Mouse (Mus musculus) intestine, embryonic 14.5 days (tissue): ENCODE data around the gene Tal1. TPM values are rescaled to one million over a fixed set of nuclear protein-coding genes. Genes with fewer than 3 reads are reported as not detected.
A peak's percentile ranks its signal among the peaks of the same experiment; 100 is the strongest.

Source experiments
- ATAC-seq: fragments of 200-750 bp; cut with Nextera tagmentation; replicated peaks from 2 replicates; pipeline ENCODE4 v1.8.0; 2017; ENCODE audit warnings: low read depth, moderate number of reproducible peaks, moderate TSS enrichment, moderate library complexity; ENCODE audit not compliant: low FRiP score, low TSS enrichment
- DNase-seq: peaks from one replicate; pipeline ENCODE4 v3.0.0-alpha.2; 2018; ENCODE audit warnings: low spot score
- H3K27ac ChIP-seq: fragments of 300-500 bp; sonication (generic); 2 replicates; pipeline ENCODE4 v1.5.1; 2014; ENCODE audit warnings: low read depth, mild to moderate bottlenecking, control low read depth
- H3K27me3 ChIP-seq: fragments of 300-500 bp; sonication (generic); replicated peaks from 2 replicates; pipeline ENCODE4 v1.6.1; 2014; ENCODE audit warnings: low read length, control low read depth; ENCODE audit not compliant: control insufficient read depth, insufficient read depth
- H3K36me3 ChIP-seq: fragments of 300-500 bp; sonication (generic); 2 replicates; pipeline ENCODE4 v1.6.1; 2014; ENCODE audit warnings: low read length, control low read depth; ENCODE audit not compliant: control insufficient read depth, insufficient read depth
- H3K4me1 ChIP-seq: fragments of 300-500 bp; sonication (generic); replicated peaks from 2 replicates; pipeline ENCODE4 v1.6.1; 2014; ENCODE audit warnings: low read length, control low read depth, mixed read lengths; ENCODE audit not compliant: control insufficient read depth, insufficient read depth
- H3K4me2 ChIP-seq: fragments of 300-500 bp; sonication (generic); 2 replicates; pipeline ENCODE4 v1.6.1; 2014; ENCODE audit warnings: low read length
- H3K4me3 ChIP-seq: fragments of 300-500 bp; sonication (generic); 2 replicates; pipeline ENCODE4 v1.5.1; 2014; ENCODE audit warnings: low read depth, low read length, control low read depth, mixed read lengths
- H3K9ac ChIP-seq: fragments of 300-500 bp; sonication (generic); 2 replicates; pipeline ENCODE4 v1.6.1; 2014; ENCODE audit warnings: mild to moderate bottlenecking, low read length
- H3K9me3 ChIP-seq: fragments of 300-500 bp; sonication (generic); 2 replicates; pipeline ENCODE4 v1.6.1; 2016; ENCODE audit warnings: low read length, control low read depth; ENCODE audit not compliant: control insufficient read depth
- WGBS: fragments of 180-500 bp; shearing (Covaris S2); extraction: QIAGEN DNeasy Blood & Tissue Kit; methylation state at CpG from one replicate; pipeline ENCODE4 v1.1.7; 2014; 5-methylcytosine and 5-hydroxymethylcytosine counted together
- polyA plus RNA-seq: library from polyadenylated mRNA; unstranded; fragments of >200 nt; fragmentation: Nextera tagmentation; extraction: Ambion mirVana; gene quantifications from 2 replicates; pipeline ENCODE4 v1.2.1, GENCODE M21; 2014

Gene Tal1
- 0.96 and 1.1 TPM in 2 replicates for polyA plus RNA-seq

- Histone ChIP-seq H3K9me3 (no peaks in the 10 kb centered on the region), H3K27ac (peak within 1 kb of the TSS; percentile 38; the same call in 1 of the 2 replicates), H3K4me1 (peaks cover 9% of the 10 kb centered on the region), H3K4me3 (peak within 1 kb of the TSS; percentile 33), H3K27me3 (peaks cover 98% of the 10 kb centered on the region), H3K9ac (peak within 1 kb of the TSS; percentile 25), H3K36me3 (no peaks in the 10 kb centered on the region), H3K4me2 (peak within 1 kb of the TSS; percentile 52)
- under 1% methylated on average over 59 of the region's 60 CpGs for WGBS
- ATAC-seq (peak; percentile 33; the same call in 1 of the 2 replicates), DNase-seq (peak; percentile 81)
These were observed at the start of gene Tal1 for GRCm38 (mm10) chr4:115056371-115056920. TSS of gene Tal1 (plus strand) at chr4:115056426.

GRCm38 (mm10) chr4:115014276-115014675, 42.0 kb upstream of the Tal1 start:
- H3K9ac ChIP-seq = no peak overlapping the region
- H3K27me3 ChIP-seq = no peaks in the 10 kb centered on the region
- DNase-seq (no peak), ATAC-seq (no peak)
- H3K4me3 ChIP-seq = no peak overlapping the region
- peaks cover 89% of the 10 kb centered on the region for H3K36me3 ChIP-seq
- H3K4me1 ChIP-seq = no peaks in the 10 kb centered on the region
- no peak overlapping the region for H3K4me2 ChIP-seq
- H3K9me3 ChIP-seq = no peaks in the 10 kb centered on the region
- H3K27ac ChIP-seq = no peak overlapping the region
- WGBS = 96% methylated on average over 3 of the region's 3 CpGs

GRCm38 (mm10) chr4:115019997-115020396, 36.2 kb upstream of the Tal1 start:
- peaks cover 86% of the 10 kb centered on the region for H3K36me3 ChIP-seq
- ATAC-seq = no peak
- WGBS = 92% methylated on average over 3 of the region's 3 CpGs

GRCm38 (mm10) chr4:115035043-115035442, 21.2 kb upstream of the Tal1 start:
- ATAC-seq = no peak
- H3K9me3 ChIP-seq = no peaks in the 10 kb centered on the region
- H3K4me2 ChIP-seq = no peak overlapping the region
- H3K9ac ChIP-seq = no peak overlapping the region
- H3K27ac ChIP-seq = no peak overlapping the region
- no peak for DNase-seq
- H3K4me3 ChIP-seq = no peak overlapping the region
- WGBS = 82% methylated on average over 6 of the region's 6 CpGs
- no peaks in the 10 kb centered on the region for H3K4me1 ChIP-seq
- H3K27me3 ChIP-seq = no peaks in the 10 kb centered on the region
- H3K36me3 ChIP-seq = peaks cover 70% of the 10 kb centered on the region

More at GRCm38 (mm10) chr4:115019997-115020396, 36.2 kb upstream of the Tal1 start:
- H3K4me3 ChIP-seq = no peak overlapping the region
- no peak overlapping the region for H3K4me2 ChIP-seq
- H3K27me3 ChIP-seq = no peaks in the 10 kb centered on the region
- H3K27ac ChIP-seq = no peak overlapping the region
- DNase-seq = no peak
- no peak overlapping the region for H3K9ac ChIP-seq
- H3K4me1 ChIP-seq = no peaks in the 10 kb centered on the region
- H3K9me3 ChIP-seq = no peaks in the 10 kb centered on the region

- 34% methylated on average over 4 of the region's 4 CpGs for WGBS
These were observed 18.0 kb upstream of the Tal1 start for GRCm38 (mm10) chr4:115038242-115038641.

GRCm38 (mm10) chr4:115045621-115046020, 10.6 kb upstream of the Tal1 start:
- Histone ChIP-seq H3K27ac (no peak overlapping the region), H3K9ac (no peak overlapping the region), H3K4me3 (no peak overlapping the region), H3K4me1 (no peaks in the 10 kb centered on the region), H3K27me3 (peaks cover 12% of the 10 kb centered on the region), H3K36me3 (peaks cover 21% of the 10 kb centered on the region), H3K9me3 (no peaks in the 10 kb centered on the region), H3K4me2 (no peak overlapping the region)
- 86% methylated on average over 3 of the region's 3 CpGs for WGBS
- peak; percentile 6 for DNase-seq
- ATAC-seq = no peak

More at GRCm38 (mm10) chr4:115038242-115038641, 18.0 kb upstream of the Tal1 start:
- H3K4me3 ChIP-seq = no peak overlapping the region
- H3K36me3 ChIP-seq = peaks cover 70% of the 10 kb centered on the region
- H3K9me3 ChIP-seq = no peaks in the 10 kb centered on the region
- H3K27me3 ChIP-seq = no peaks in the 10 kb centered on the region
- ATAC-seq = no peak
- DNase-seq = peak; percentile 71
- H3K27ac ChIP-seq = no peak overlapping the region
- H3K4me2 ChIP-seq = no peak overlapping the region
- no peak overlapping the region for H3K9ac ChIP-seq
- no peaks in the 10 kb centered on the region for H3K4me1 ChIP-seq

GRCm38 (mm10) chr4:115047750-115048149, 8.5 kb upstream of the Tal1 start:
- DNase-seq (peak; percentile 78), ATAC-seq (no peak)
- H3K4me2 ChIP-seq = no peak overlapping the region
- H3K9me3 ChIP-seq = no peaks in the 10 kb centered on the region
- WGBS = 8% methylated on average over 5 of the region's 5 CpGs
- no peaks in the 10 kb centered on the region for H3K36me3 ChIP-seq
- H3K9ac ChIP-seq = no peak overlapping the region
- H3K27me3 ChIP-seq = peaks cover 33% of the 10 kb centered on the region
- no peak overlapping the region for H3K4me3 ChIP-seq
- peaks cover 4% of the 10 kb centered on the region; the same call in 1 of the 2 replicates for H3K4me1 ChIP-seq
- no peak overlapping the region for H3K27ac ChIP-seq

- ATAC-seq (no peak), DNase-seq (no peak)
- peaks cover 38% of the 10 kb centered on the region for H3K27me3 ChIP-seq
- H3K4me1 ChIP-seq = peaks cover 4% of the 10 kb centered on the region
- H3K36me3 ChIP-seq = no peaks in the 10 kb centered on the region
- no peaks in the 10 kb centered on the region for H3K9me3 ChIP-seq
- H3K4me2 ChIP-seq = no peak overlapping the region
- no peak overlapping the region for H3K4me3 ChIP-seq
- 73% methylated on average over 8 of the region's 8 CpGs for WGBS
- no peak overlapping the region for H3K9ac ChIP-seq
- H3K27ac ChIP-seq = no peak overlapping the region
These were observed 8.0 kb upstream of the Tal1 start for GRCm38 (mm10) chr4:115048190-115048589.

- ATAC-seq (no peak), DNase-seq (no peak)
- Histone ChIP-seq H3K4me1 (peaks cover 4% of the 10 kb centered on the region), H3K4me2 (no peak overlapping the region), H3K9me3 (no peaks in the 10 kb centered on the region), H3K9ac (no peak overlapping the region), H3K4me3 (no peak overlapping the region), H3K27ac (no peak overlapping the region), H3K36me3 (no peaks in the 10 kb centered on the region), H3K27me3 (peaks cover 67% of the 10 kb centered on the region)
- WGBS = 70% methylated on average over 5 of the region's 5 CpGs
These were observed 5.0 kb upstream of the Tal1 start for GRCm38 (mm10) chr4:115051245-115051644.
